Mouse (Mus musculus) fat pad, adult 2 months (tissue): Measurements from ENCODE around the gene Itsn1.
A peak's percentile ranks its signal among the peaks of the same experiment; 100 is the strongest.

ENCODE experiments used
- DNase-seq: peaks from one replicate; pipeline ENCODE4 v3.0.0-alpha.2; 2011; ENCODE audit warnings: low read depth, low spot score; ENCODE audit errors: extremely low read depth

Gene Itsn1

DNA sequence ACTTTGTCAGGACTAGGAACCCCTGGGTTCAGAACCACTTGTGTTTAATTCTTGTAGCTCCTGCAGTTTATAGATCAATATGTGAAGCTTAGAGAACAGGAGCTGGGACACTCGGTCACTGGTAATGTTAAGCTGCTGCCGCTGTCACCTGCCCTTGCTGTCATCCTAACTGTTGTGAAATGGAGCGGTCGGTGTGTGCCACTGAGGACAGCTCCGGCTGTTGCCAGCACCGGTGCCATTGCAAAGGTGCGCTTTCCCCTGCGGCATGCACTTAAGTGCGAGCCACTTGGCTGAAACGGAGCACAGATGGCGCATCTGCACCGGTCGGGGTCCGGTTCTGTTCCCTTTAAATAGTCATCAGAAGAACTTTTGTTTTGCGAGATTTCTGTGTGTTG is 36.7 kb downstream of the Itsn1 start:
- peak; percentile 18 for DNase-seq

- peak; percentile 50 for DNase-seq
These were observed 38.2 kb downstream of the Itsn1 start for GRCm38 (mm10) chr16:91767165-91767701.

DNA sequence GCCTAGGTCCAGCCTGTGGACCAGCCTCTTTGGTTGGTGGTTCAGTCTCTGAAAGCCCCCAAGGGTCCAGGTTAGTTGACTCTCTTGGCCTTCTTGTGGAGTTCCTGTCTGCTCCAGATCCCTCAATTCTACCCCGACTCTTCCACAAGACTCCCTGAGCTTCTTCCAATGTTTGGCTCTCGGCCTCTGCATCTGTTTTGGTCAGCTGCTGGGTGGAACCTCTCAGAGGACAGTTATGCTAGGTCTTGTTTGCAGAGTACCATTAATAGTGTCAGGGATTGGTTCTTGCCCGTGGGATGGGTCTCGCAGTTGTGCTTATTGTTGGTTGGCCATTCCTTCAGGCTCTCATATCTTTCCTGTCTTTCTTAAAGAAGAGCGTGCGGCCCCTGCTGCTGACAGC is 39.5 kb downstream of the Itsn1 start:
- DNase-seq: no peak

GRCm38 (mm10) chr16:91769911-91770310 is 40.8 kb downstream of the Itsn1 start:
- DNase-seq: no peak

DNA sequence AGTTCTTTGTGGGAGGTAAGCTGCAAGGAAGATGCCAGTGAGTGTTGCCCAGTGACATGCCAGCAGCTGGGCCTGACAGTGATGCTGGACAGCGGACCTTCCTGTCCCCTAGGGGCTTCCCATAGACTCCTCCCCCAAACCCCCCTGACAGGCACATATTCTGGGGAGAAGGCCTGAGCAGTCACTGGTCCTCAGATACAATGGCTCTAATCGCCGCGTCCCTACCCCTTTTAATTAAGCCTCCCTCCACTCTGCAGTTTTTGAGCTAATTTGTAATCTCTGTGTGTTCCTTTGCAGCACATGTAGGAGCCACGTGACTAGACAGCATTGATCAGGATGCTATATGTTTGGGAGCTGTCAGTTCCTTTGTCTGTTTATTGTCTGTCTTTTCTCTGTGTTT is 41.6 kb downstream of the Itsn1 start:
- no peak for DNase-seq

- no peak for DNase-seq
These were observed 42.3 kb downstream of the Itsn1 start for GRCm38 (mm10) chr16:91771334-91771733.

GRCm38 (mm10) chr16:91772586-91772985 is 43.5 kb downstream of the Itsn1 start:
- DNase-seq: no peak

GRCm38 (mm10) chr16:91779576-91779975 is 50.5 kb downstream of the Itsn1 start:
- DNase-seq: no peak

DNA sequence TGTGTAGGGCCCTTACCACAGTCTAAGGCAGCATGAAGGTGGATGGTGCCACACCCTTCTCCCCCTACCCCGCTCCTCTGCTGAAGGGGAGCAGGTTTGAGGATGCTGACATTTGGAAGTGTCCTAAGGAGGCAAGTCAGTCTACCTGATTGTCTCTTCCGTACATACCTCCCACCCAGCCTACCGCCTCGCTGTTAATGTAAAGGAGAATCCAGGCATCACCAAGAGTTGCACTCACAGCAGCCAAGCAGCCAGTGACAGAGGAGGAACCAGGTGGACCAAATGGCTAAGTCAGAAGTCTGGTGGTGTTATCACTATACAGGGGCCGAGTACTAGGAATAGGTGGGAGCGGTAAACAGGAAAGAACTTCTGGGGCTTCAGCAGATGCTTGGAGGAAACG is 51.1 kb downstream of the Itsn1 start:
- no peak for DNase-seq

GRCm38 (mm10) chr16:91780826-91781225 is 51.7 kb downstream of the Itsn1 start:
- DNase-seq: no peak

DNA sequence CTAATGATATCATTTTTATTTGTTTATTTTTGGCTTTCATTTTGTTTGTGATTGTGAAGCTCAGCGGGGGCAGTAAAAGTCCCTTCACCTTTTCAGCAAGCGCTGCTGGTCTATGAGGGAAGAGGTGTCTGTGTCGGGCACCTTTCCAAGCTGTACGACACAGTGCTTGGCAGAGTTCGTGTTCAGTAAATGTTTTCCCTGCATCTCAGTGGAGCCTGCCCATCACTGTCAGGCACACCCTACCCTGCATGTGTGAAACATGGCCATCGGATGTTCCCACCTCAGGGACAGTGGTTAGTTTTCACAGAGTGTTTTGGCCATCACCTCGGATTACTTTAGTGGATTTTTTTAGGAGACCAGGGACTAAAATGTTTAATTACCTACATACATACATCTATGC is 54.1 kb downstream of the Itsn1 start:
- DNase-seq: no peak

DNA sequence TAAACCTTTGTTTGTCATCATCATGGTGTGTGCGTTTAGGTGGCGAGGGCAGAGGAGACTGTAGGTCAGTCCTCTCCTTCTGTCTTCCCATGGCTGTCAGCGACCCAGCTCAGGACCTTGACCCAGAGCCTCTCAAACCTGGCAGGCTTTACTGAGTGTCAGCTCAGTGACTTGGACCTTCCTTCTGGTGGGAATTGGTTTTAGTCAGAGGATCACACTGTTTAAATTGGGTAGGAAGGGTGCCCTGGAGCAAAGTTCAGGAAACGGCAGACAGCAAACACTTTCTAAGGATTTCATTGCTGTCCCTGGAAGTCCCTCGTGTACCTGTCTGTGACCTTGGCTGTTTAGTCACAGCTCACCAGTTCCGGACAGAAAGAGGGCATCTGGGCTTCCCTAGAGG is 55.2 kb downstream of the Itsn1 start:
- no peak for DNase-seq

- no peak for DNase-seq
These were observed 57.3 kb downstream of the Itsn1 start for GRCm38 (mm10) chr16:91786425-91786824.

DNA sequence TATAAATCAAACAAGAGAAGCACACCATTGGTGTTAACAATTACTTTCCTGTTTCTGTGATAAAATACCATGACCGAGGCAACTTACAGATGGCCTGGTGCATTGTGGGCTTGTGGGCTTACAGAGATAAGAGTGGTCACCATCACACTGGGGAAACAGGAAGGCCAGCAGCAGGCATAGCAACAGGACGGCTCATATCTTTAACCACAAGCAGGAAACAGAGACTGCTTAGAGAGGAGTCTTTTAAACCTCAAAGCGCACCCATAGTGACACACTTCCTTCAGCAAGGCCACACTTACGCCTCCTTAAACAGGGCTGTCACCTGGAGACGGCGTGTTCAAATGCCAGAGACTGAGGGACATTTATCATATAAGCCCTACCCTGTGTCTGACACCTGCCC is 60.6 kb downstream of the Itsn1 start:
- no peak for DNase-seq

DNA sequence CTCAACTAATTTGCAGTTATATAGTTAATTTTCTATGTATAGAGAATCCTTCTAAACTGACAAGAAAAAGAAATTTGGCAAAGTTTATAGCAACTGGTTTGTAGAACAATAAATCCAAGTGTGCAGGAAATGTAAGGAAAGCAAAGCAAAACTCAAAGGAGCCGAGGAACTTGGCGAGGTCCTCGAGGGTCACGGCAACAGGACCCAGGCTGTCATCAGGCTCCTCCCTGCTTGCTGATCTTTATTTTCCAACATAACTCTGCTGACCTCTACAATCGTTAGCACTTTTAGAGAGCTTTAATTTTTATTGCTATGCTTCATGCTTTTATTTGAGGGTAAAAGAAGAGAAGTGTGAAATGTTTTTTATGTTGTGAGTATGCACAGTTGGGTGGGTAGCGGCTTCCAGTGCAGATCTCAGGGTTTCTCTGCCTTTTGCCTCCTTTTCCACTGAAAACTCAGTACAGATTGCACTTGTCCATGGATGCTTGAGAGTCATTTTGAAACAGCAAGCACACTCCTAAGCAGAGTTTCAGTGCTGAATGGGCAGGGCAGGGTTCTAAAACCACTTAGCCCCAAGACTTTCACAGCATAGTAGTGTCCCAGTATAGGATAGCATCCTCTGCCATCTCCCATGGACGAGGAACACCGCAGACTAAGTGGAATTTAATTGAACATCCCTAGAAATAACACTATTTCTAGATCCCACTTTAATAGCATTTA is 63.6 kb downstream of the Itsn1 start:
- DNase-seq: no peak

DNA sequence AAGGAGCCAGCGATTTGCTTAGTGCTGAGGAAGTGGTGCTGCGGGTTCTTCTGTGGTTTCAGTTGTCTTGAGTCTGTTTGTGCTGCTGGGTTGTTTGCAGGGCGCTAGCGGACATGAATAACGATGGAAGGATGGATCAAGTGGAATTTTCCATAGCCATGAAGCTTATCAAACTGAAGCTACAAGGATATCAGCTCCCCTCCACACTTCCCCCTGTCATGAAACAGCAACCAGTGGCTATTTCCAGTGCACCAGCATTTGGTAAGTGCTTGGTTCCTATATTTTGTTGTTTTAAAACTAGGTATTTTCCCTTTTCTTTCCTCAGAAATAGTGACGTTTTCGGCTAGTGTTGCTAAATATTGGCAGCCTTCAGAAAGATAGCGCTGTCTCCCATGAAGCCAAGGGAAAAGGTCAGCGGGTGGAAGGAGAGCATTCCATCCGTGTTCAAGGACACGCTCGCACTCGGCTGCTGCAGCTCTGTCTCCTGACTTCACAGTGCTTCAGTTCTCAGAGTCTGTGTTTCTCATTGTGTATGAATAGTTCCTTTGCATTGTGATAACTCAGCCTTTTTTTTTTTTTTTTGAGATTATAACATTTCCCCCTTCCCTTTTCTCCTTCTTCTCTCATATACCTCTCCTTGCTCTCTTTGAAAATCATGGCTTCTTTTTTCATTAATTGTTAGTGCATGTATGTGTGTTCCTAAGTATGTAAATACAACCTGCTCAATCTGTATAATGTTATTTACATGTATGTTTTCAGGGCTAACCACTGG is 64.6 kb downstream of the Itsn1 start:
- no peak for DNase-seq

- DNase-seq: no peak
These were observed 65.2 kb downstream of the Itsn1 start for GRCm38 (mm10) chr16:91794306-91794705.

DNA sequence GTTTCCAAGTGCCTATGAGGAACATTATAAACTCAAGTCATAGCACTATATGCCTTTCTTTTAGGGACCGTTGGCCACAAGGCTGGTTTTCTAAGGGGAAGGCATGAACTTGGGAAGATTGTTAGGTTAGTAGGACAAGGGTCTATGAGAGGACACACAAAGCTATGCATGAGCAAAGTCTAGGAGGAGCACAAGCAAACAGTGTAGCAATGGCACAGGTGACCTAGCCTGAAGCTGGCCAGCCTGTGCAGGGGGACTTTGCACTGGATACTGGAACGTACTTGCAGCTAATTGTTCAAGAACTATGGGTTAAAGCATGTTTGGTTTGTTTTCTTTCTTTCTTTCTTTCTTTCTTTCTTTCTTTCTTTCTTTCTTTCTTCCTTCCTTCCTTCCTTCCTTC is 66.0 kb downstream of the Itsn1 start:
- no peak for DNase-seq

DNA sequence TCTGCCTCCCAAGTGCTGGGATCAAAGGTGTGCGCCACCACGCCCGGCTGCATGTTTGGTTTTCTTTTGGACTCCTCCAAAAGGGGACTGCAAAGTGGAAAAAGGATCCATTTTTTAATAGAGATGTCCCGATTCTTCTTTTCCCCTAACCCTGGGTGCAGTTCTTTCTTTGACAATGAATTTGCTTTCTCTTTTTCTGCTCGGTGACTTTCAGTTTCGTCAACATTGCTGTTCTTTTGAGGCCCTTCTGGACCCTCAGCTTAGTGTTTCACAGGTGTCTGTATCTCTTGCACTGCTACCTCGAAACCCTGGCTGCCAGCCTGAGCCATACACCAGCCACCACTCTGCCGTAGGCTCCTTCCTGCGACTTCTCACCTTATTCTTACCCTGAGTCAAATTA is 66.5 kb downstream of the Itsn1 start:
- DNase-seq: no peak

GRCm38 (mm10) chr16:91801426-91801825 is 72.3 kb downstream of the Itsn1 start:
- DNase-seq: no peak

DNA sequence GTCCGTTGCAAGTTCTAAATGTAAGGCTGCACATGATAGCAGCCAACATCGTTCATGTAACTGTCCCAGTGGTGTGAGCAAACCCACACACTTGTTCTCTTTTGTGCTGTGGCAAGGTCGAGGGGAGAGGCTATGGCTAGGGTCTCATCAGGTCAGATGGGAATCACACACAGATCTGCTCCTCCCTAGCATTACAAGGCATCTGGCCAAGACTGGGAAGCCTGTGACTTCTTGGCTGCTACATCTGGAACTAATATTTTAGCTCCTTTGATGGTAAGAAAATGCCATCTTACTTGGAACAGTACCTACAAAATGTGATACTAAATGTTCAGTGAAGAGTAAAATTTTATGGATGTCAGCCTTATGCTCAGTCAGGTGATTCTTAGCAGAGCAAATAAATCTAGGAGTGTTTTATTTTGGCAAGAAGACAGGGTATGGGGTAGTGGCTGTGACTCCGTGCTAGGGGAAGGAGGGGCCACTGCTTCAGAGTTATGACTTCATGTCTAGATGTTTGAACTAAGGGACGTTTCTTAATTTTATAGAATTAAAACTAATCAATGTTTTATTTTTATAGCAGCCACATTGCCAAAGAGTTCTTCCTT is 73.5 kb downstream of the Itsn1 start:
- DNase-seq: no peak

GRCm38 (mm10) chr16:91804418-91804817 is 75.3 kb downstream of the Itsn1 start:
- no peak for DNase-seq
